Mouse (Mus musculus) CH12.LX (cell line): ENCODE measurements around the gene Myo1h. TPM values are rescaled to one million over a fixed set of nuclear protein-coding genes. Genes with fewer than 3 reads are reported as not detected.

Source experiments
- DNase-seq: peaks from one replicate; pipeline ENCODE4 v3.0.0-alpha.2; 2013; ENCODE audit errors: extremely low read depth
- H3K27ac ChIP-seq: 2 replicates; pipeline ENCODE4 v1.5.1; 2012; ENCODE audit warnings: low read depth, mild to moderate bottlenecking, control low read depth, moderate library complexity; ENCODE audit not compliant: insufficient read depth
- H3K27me3 ChIP-seq: replicated peaks from 2 replicates; pipeline ENCODE3; 2012; ENCODE audit warnings: inconsistent platforms
- H3K36me3 ChIP-seq, 2 experiments: replicated peaks in 1 of 2; 2 replicates each; pipeline versions ENCODE3 to v1.6.1; 2012; ENCODE audit warnings: inconsistent platforms in 1 of 2, low read length in 1 of 2, mild to moderate bottlenecking in 1 of 2, mixed read lengths in 1 of 2, moderate library complexity in 1 of 2; ENCODE audit not compliant: control insufficient read depth in 1 of 2, insufficient read depth in 1 of 2
- H3K4me1 ChIP-seq, 2 experiments: 2 replicates each; pipeline ENCODE4 v1.6.1; 2012; ENCODE audit warnings: inconsistent platforms in 1 of 2, moderate library complexity in 1 of 2; ENCODE audit not compliant: insufficient read depth in 2 of 2, control insufficient read depth in 1 of 2
- H3K4me2 ChIP-seq: 2 replicates; pipeline ENCODE4 v1.6.1; 2012; ENCODE audit warnings: low read depth, mild to moderate bottlenecking, control low read depth; ENCODE audit not compliant: poor library complexity, insufficient read depth, severe bottlenecking
- H3K4me3 ChIP-seq, 3 experiments: fragments of 150-350 bp in 1 of 3; sonication (generic) in 1 of 3; replicated peaks in 1 of 3; 2 replicates each; pipeline versions ENCODE3 to v1.5.1; 2011 to 2012; ENCODE audit warnings: low read depth in 2 of 3, low read length in 2 of 3, mild to moderate bottlenecking in 2 of 3, moderate library complexity in 2 of 3, control low read depth in 1 of 3, improper control_type of control experiment in 1 of 3, inconsistent platforms in 1 of 3, mixed read lengths in 1 of 3; ENCODE audit not compliant: poor library complexity in 1 of 3
- H3K79me2 ChIP-seq: replicated peaks from 2 replicates; pipeline ENCODE4 v1.6.1; 2012; ENCODE audit warnings: mild to moderate bottlenecking, moderate library complexity; ENCODE audit not compliant: control insufficient read depth, poor library complexity, insufficient read depth, severe bottlenecking; ENCODE audit errors: extremely low read depth
- H3K9ac ChIP-seq: 2 replicates; pipeline ENCODE4 v1.6.1; 2012; ENCODE audit warnings: low read depth, mild to moderate bottlenecking, control low read depth, moderate library complexity; ENCODE audit not compliant: insufficient read depth
- H3K9me3 ChIP-seq: replicated peaks from 2 replicates; pipeline ENCODE3; 2012; ENCODE audit warnings: low read length, inconsistent platforms, mixed read lengths
- CHD1 ChIP-seq: IDR thresholded peaks from 2 replicates; pipeline ENCODE4 v1.6.1; 2012; ENCODE audit warnings: low read depth, low read length, improper control_type of control experiment, inconsistent platforms
- CHD2 ChIP-seq: IDR thresholded peaks from 2 replicates; pipeline ENCODE4 v1.6.1; 2011; ENCODE audit warnings: low read length, improper control_type of control experiment
- CTCF ChIP-seq, 2 experiments: IDR thresholded peaks in 1 of 2; conservative IDR thresholded peaks in 1 of 2; 2 replicates each; pipeline ENCODE4 v1.5.1; 2011 to 2012; ENCODE audit warnings: low read depth in 2 of 2, low read length in 2 of 2, improper control_type of control experiment in 1 of 2, inconsistent platforms in 1 of 2, mild to moderate bottlenecking in 1 of 2, moderate library complexity in 1 of 2
- ELF1 ChIP-seq: IDR thresholded peaks from 2 replicates; pipeline ENCODE4 v1.6.1; 2014; ENCODE audit warnings: low read depth, mild to moderate bottlenecking, inconsistent platforms, low read length, improper control_type of control experiment
- EP300 ChIP-seq: IDR thresholded peaks from 2 replicates; pipeline ENCODE4 v1.6.1; 2011; ENCODE audit warnings: low read length, improper control_type of control experiment
- GABPA ChIP-seq: IDR thresholded peaks from 2 replicates; pipeline ENCODE4 v1.6.1; 2012; ENCODE audit warnings: low read depth, low read length, improper control_type of control experiment, inconsistent platforms; ENCODE audit not compliant: insufficient replicate concordance
- HCFC1 ChIP-seq: IDR thresholded peaks from 2 replicates; pipeline ENCODE4 v1.6.1; 2012; ENCODE audit warnings: low read depth, mild to moderate bottlenecking, inconsistent platforms, low read length, improper control_type of control experiment
- IRF4 ChIP-seq: IDR thresholded peaks from 2 replicates; pipeline ENCODE4 v1.6.1; 2014; ENCODE audit warnings: low read depth, mild to moderate bottlenecking, inconsistent platforms, low read length, improper control_type of control experiment
- JUN ChIP-seq: IDR thresholded peaks from 2 replicates; pipeline ENCODE4 v1.6.1; 2011; ENCODE audit warnings: low read depth, mild to moderate bottlenecking, low read length, improper control_type of control experiment, moderate library complexity; ENCODE audit not compliant: insufficient read depth
- JUND ChIP-seq: conservative IDR thresholded peaks from 2 replicates; pipeline ENCODE4 v1.6.1; 2011; ENCODE audit warnings: low read depth, low read length, improper control_type of control experiment
- MAFK ChIP-seq: IDR thresholded peaks from 2 replicates; pipeline ENCODE4 v1.6.1; 2011; ENCODE audit warnings: low read length, improper control_type of control experiment; ENCODE audit not compliant: insufficient replicate concordance
- MAX ChIP-seq: IDR thresholded peaks from 2 replicates; pipeline ENCODE4 v1.6.1; 2011; ENCODE audit warnings: low read length, improper control_type of control experiment
- MAZ ChIP-seq: IDR thresholded peaks from 2 replicates; pipeline ENCODE4 v1.6.1; 2012; ENCODE audit warnings: low read depth, mild to moderate bottlenecking, inconsistent platforms, low read length, improper control_type of control experiment, moderate library complexity
- MXI1 ChIP-seq: IDR thresholded peaks from 2 replicates; pipeline ENCODE4 v1.6.1; 2011; ENCODE audit warnings: mild to moderate bottlenecking, low read depth, low read length, improper control_type of control experiment
- NELFE ChIP-seq: IDR thresholded peaks from 2 replicates; pipeline ENCODE4 v1.6.1; 2011; ENCODE audit warnings: low read depth, low read length, improper control_type of control experiment
- NRF1 ChIP-seq: IDR thresholded peaks from 2 replicates; pipeline ENCODE4 v1.6.1; 2014; ENCODE audit warnings: low read depth, mild to moderate bottlenecking, inconsistent platforms, low read length, improper control_type of control experiment, moderate library complexity
- PAX5 ChIP-seq: IDR thresholded peaks from 2 replicates; pipeline ENCODE4 v1.6.1; 2012; ENCODE audit warnings: low read length, inconsistent platforms, mixed read lengths
- RAD21 ChIP-seq: IDR thresholded peaks from 2 replicates; pipeline ENCODE4 v1.6.1; 2011; ENCODE audit warnings: low read depth, mild to moderate bottlenecking, low read length, improper control_type of control experiment, moderate library complexity
- RCOR1 ChIP-seq: conservative IDR thresholded peaks from 2 replicates; pipeline ENCODE4 v1.6.1; 2012; ENCODE audit warnings: low read depth, mild to moderate bottlenecking, inconsistent platforms, low read length, improper control_type of control experiment
- SIN3A ChIP-seq: IDR thresholded peaks from 2 replicates; pipeline ENCODE4 v1.6.1; 2012; ENCODE audit warnings: low read length, improper control_type of control experiment, inconsistent platforms
- SMC3 ChIP-seq: IDR thresholded peaks from 2 replicates; pipeline ENCODE4 v1.6.1; 2011; ENCODE audit warnings: low read depth, low read length, improper control_type of control experiment
- ZC3H11A ChIP-seq: IDR thresholded peaks from 2 replicates; pipeline ENCODE4 v1.6.1; 2012; ENCODE audit warnings: low read depth, mild to moderate bottlenecking, inconsistent platforms, low read length, improper control_type of control experiment
- ZKSCAN1 ChIP-seq: IDR thresholded peaks from 2 replicates; pipeline ENCODE4 v1.6.1; 2012; ENCODE audit warnings: low read depth, inconsistent platforms, low read length, improper control_type of control experiment, borderline replicate concordance
- ZMIZ1 ChIP-seq: IDR thresholded peaks from 2 replicates; pipeline ENCODE4 v1.6.1; 2012; ENCODE audit warnings: low read depth, mild to moderate bottlenecking, inconsistent platforms, low read length, improper control_type of control experiment
- ZNF384 ChIP-seq: IDR thresholded peaks from 2 replicates; pipeline ENCODE4 v1.6.1; 2012; ENCODE audit warnings: low read depth, low read length, improper control_type of control experiment, inconsistent platforms
- dilution Hi-C: fragments of 300-500 bp; cut with MboI; formaldehyde crosslinking; loops from 2 replicates; pipeline ENCODE4 v1.14.3; 2020; ENCODE audit warnings: low sequenced_read_pairs; ENCODE audit not compliant: extremely low pct_unique_long_range_greater_than_20kb, extremely low pct_ligation_motif_present
- in situ Hi-C: fragments of 300-500 bp; cut with MboI; formaldehyde crosslinking; loops from 3 replicates; pipeline ENCODE4 v1.14.3; 2019; ENCODE audit warnings: low sequenced_read_pairs, low pct_ligation_motif_present, low pct_unique_long_range_greater_than_20kb, mixed read lengths
- polyA plus RNA-seq: library from polyadenylated mRNA; unstranded; fragments of >175 nt; gene quantifications from 2 replicates; pipeline ENCODE4 v1.2.1, GENCODE M21; 2012; ENCODE audit warnings: low read depth; ENCODE audit not compliant: insufficient read length
- total RNA-seq, 2 experiments: library from RNA; depleted of rRNA; stranded (reverse); fragments of 300-350 nt in 1 of 2; fragments of >200 nt in 1 of 2; gene quantifications; 2 replicates each; pipeline ENCODE4 v1.2.3; 2012 to 2014

Myo1h gene
- total and polyA plus RNA-seq, 3 experiments: 1.1 to 4.4 (median 1.8) TPM

- no peak overlapping the region for H3K4me2 ChIP-seq
- H3K27me3 ChIP-seq: no peaks in the 10 kb centered on the region
- no peaks in the 10 kb centered on the region for H3K9me3 ChIP-seq
- no peak for TF ChIP-seq ZKSCAN1
- TF ChIP-seq EP300: no peak
- TF ChIP-seq ZC3H11A: no peak
- TF ChIP-seq ELF1: no peak
- no peak for TF ChIP-seq MAFK
- TF ChIP-seq SIN3A: no peak
- TF ChIP-seq CHD1: no peak
- TF ChIP-seq CHD2: no peak
- no peak for TF ChIP-seq RCOR1
- TF ChIP-seq MXI1: no peak
- no peak for TF ChIP-seq NRF1
- no peak for TF ChIP-seq SMC3
- TF ChIP-seq RAD21: no peak
- TF ChIP-seq JUN: no peak
- TF ChIP-seq MAZ: no peak
- no peak for TF ChIP-seq IRF4
- no peak for TF ChIP-seq NELFE
- no peak for TF ChIP-seq GABPA
- TF ChIP-seq CTCF (conservative IDR thresholded peaks at IDR 0.05 in 1 of 2, IDR thresholded peaks at IDR 0.05 in 1 of 2; ENCODE audit: low read depth in 2 of 2, low read length in 2 of 2): no peak
- peaks cover 46 to 88% of the 10 kb centered on the region in 2 experiments for H3K36me3 ChIP-seq
- H3K27ac ChIP-seq: no peak overlapping the region
- peaks cover 0 to 9% of the 10 kb centered on the region in 2 experiments; a peak in 3 of 4 replicates for H3K4me1 ChIP-seq
- in situ Hi-C loops (no loop called here), dilution Hi-C loops (no loop called here)
- H3K79me2 ChIP-seq: no peaks in the 10 kb centered on the region; the same call in 1 of the 2 replicates
- no peak overlapping the region for H3K9ac ChIP-seq
- no peak for DNase-seq
- H3K4me3 ChIP-seq: no peak overlapping the region
These were observed 84.6 kb downstream of the Myo1h start for GRCm38 (mm10) chr5:114373581-114373980.

- TF ChIP-seq JUN (no peak), JUND (no peak), ZNF384 (no peak), HCFC1 (no peak), GABPA (no peak), RCOR1 (no peak), MAX (no peak), ZMIZ1 (no peak), PAX5 (no peak), IRF4 (no peak), MAZ (no peak), ZKSCAN1 (no peak), ZC3H11A (no peak), NRF1 (no peak)
- dilution Hi-C loops (no loop called here), in situ Hi-C loops (no loop called here)
- no peak overlapping the region for H3K4me3 ChIP-seq
- DNase-seq: no peak
- H3K4me2 ChIP-seq: no peak overlapping the region
- no peaks in the 10 kb centered on the region; the same call in 1 of the 2 replicates for H3K79me2 ChIP-seq
- no peak overlapping the region for H3K9ac ChIP-seq
- no peaks in the 10 kb centered on the region for H3K9me3 ChIP-seq
- no peak overlapping the region for H3K27ac ChIP-seq
- H3K27me3 ChIP-seq: no peaks in the 10 kb centered on the region
- H3K4me1 ChIP-seq: peaks cover 0 to 17% of the 10 kb centered on the region in 2 experiments; a peak in 3 of 4 replicates
- peaks cover 41 to 78% of the 10 kb centered on the region in 2 experiments for H3K36me3 ChIP-seq
These were observed 85.6 kb downstream of the Myo1h start for GRCm38 (mm10) chr5:114374409-114375213.
